Mouse (Mus musculus): ENCODE measurements at regions not wholly inside any gene's neighbourhood (a gene's known extent, or its start where the extent isn't known, plus 50 kb on each side); places are given as distances from the start of the nearest gene placed in this dataset.

DNA sequence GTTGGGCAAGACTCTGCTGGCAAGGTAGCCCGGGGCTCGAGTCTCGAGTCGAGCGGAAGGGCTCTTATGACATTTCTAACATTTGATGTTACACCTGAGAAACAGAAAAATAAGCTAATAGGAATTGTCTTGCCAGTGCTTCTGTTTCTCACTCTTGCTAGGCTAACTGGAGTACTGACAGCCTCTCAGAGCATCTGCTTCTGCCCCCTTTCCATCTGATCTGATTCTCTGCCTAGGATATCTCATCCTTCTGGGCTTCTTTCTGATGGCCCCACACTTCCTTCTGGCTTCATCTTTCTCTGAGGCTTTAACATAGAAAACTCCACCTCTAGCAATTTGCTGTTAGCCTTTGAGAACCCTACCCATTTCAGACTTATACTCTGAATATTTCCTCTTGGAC is 95.0 kb upstream of the Arhgef9 start:
- peak; percentile 42 for DNase-seq

DNA sequence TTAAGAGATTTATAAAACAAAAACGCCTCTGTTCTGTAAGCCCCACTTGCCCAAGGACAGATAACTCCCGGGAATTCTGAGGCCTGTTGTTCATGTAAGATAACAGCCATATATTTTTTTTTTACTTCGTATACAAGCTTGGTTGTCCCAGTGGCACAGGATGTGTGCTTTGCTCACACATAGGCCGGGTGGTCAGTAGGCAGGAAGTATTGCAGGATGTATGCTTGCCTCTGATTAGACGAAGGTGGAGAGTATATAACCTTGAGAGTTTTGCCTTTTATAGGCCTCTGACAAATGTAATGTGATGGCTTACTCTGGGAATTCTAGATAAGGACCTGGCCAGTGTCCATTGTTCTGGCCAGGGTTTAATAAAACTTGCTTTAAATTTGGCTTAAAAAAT is 85.4 kb upstream of the Arhgef9 start:
- no peak for DNase-seq

DNA sequence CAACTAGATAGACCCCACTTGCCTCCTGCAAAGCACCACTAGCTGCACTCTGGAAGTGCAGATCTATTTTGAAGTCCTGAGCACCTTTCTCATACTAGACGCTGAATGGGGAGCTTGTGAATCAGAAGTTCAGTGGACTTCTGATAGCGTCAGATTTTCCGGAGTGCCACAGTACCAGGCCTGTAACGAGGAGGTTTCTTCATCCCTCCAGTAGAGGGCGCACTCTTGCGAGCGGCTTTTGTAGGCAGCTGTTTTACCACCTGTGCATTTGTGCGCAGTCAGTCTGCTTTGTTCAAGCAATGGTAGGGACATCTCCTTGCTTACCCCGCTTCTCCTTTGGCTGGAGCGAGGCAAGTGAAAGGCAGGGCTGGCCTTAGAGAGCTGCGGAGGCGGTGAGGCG is 56.9 kb upstream of the Arhgef9 start:
- peak; percentile 3 for DNase-seq
